Mouse (Mus musculus): ENCODE data around the gene Sat2.

DNA sequence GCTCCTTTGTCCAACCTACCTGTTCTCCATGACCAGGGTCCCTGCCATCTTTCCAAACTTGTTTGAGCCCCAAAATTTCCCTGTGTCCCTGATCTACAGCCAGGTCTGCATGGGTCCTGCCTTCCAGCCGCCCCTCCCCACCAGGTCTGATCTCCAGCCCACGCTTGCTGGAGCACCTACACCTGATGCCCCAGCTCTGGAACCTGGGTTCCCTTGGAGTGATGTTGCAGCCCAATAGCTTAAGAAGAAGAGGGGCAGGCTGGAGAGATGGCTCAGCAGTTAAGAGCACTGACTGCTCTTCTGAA lies 15.4 kb upstream of the Sat2 start:
- TF ChIP-seq CTCF (IDR thresholded peaks at IDR 0.05; ENCODE audit: low read depth) (no peak), EP300 (IDR thresholded peaks at IDR 0.05; ENCODE audit: low read depth) (no peak)

All from liver, postnatal 0 days (tissue).